In the genomic region with DNA sequence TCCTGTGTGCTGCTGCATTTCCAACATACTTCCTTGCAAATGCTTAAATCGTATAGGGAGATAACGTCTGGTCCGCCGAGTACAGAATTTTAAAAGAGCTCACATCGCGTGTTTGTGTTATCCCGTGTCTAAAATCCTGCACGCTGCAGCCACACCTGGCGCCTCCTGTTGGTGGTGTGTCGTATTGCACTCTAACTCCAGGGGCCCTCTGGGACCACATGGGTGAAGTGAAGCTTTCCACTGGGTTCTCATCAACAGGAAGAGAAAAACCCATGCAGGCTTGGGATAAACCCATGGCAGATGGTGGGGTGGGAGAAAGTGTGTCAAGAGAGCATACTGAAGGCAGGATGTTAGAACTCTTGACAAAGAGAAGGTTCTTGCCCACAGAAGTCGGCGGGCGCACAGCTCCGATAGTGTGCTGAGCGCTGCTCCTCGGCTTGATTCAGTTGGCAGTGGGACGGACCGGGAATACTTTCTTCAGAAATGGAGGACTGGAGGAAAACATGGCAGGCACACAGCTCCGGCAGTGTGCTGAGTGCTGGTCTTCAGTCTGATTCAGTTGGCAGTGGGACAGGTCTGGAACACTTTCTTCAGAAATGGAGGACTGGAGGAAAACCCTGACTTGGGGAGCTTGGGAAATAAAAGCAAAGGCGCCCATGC, we compare ENCODE assay signal across 8 mouse cellular contexts.
A peak's percentile ranks its signal among the peaks of the same experiment; 100 is the strongest.
DNase-seq lines count a peak whose midpoint lies in the region; ATAC-seq and TF ChIP-seq lines count a peak whose summit lies in the region.

No protein-coding gene starts in this region.

- peak; percentile 63 for TF ChIP-seq CTCF in liver, embryonic 14.5 days (IDR thresholded peaks at IDR 0.05; ENCODE audit: low read depth)

- ATAC-seq in liver, embryonic 14.5 days (ENCODE audit: insufficient read depth) = no peak
- no peak for ATAC-seq in liver, embryonic 12.5 days
- peak; percentile 62 for ATAC-seq in forebrain, embryonic 13.5 days
- ATAC-seq in midbrain, embryonic 16.5 days = peak; percentile 12; the same call in 1 of the 2 replicates

- H3K36me3 ChIP-seq in liver, embryonic 14.5 days (replicated peaks; ENCODE audit: control insufficient read depth, insufficient read depth, low read depth) = no peaks in the 10 kb centered on the region
- H3K36me3 ChIP-seq in liver, embryonic 12.5 days = no peaks in the 10 kb centered on the region
- no peaks in the 10 kb centered on the region for H3K36me3 ChIP-seq in forebrain, embryonic 13.5 days (ENCODE audit: poor library complexity, severe bottlenecking)
- H3K36me3 ChIP-seq in midbrain, embryonic 16.5 days (ENCODE audit: control insufficient read depth, insufficient read depth, low read length) = no peaks in the 10 kb centered on the region

- H3K4me3 ChIP-seq in liver, embryonic 14.5 days (ENCODE audit: insufficient read depth in 1 of 2, low read depth in 2 of 2, low read length in 2 of 2) = no peak overlapping the region
- H3K4me3 ChIP-seq in liver, embryonic 12.5 days = no peak overlapping the region
- no peak overlapping the region for H3K4me3 ChIP-seq in forebrain, embryonic 13.5 days
- H3K4me3 ChIP-seq in midbrain, embryonic 16.5 days (ENCODE audit: low read depth, low read length) = no peak overlapping the region

- no peak overlapping the region for H3K27ac ChIP-seq in liver, embryonic 14.5 days
- no peak overlapping the region for H3K27ac ChIP-seq in liver, embryonic 12.5 days
- peak overlapping the region; percentile 79 for H3K27ac ChIP-seq in forebrain, embryonic 13.5 days
- H3K27ac ChIP-seq in midbrain, embryonic 16.5 days (ENCODE audit: low read length) = peak overlapping the region; percentile 63

- H3K27me3 ChIP-seq in liver, embryonic 14.5 days (ENCODE audit: control insufficient read depth, insufficient read depth, low read length) = no peaks in the 10 kb centered on the region
- no peaks in the 10 kb centered on the region for H3K27me3 ChIP-seq in liver, embryonic 12.5 days (replicated peaks)
- H3K27me3 ChIP-seq in forebrain, embryonic 13.5 days = no peaks in the 10 kb centered on the region
- H3K27me3 ChIP-seq in midbrain, embryonic 16.5 days (ENCODE audit: control insufficient read depth, insufficient read depth, low read depth, low read length) = no peaks in the 10 kb centered on the region

- H3K4me2 ChIP-seq in liver, embryonic 14.5 days (ENCODE audit: low read depth) = no peak overlapping the region
- H3K4me2 ChIP-seq in liver, embryonic 12.5 days = no peak overlapping the region
- peak overlapping the region; percentile 21 for H3K4me2 ChIP-seq in forebrain, embryonic 13.5 days
- no peak overlapping the region for H3K4me2 ChIP-seq in midbrain, embryonic 16.5 days (ENCODE audit: low read length)

- no peaks in the 10 kb centered on the region for H3K9me3 ChIP-seq in liver, embryonic 14.5 days (ENCODE audit: control insufficient read depth, low read length)
- H3K9me3 ChIP-seq in liver, embryonic 12.5 days (replicated peaks) = no peaks in the 10 kb centered on the region
- H3K9me3 ChIP-seq in forebrain, embryonic 13.5 days (replicated peaks) = no peaks in the 10 kb centered on the region
- H3K9me3 ChIP-seq in midbrain, embryonic 16.5 days (replicated peaks; ENCODE audit: control insufficient read depth, low read length, poor library complexity, severe bottlenecking) = no peaks in the 10 kb centered on the region

- DNase-seq in liver, embryonic 14.5 days (ENCODE audit: low read depth in 3 of 3, low spot score in 3 of 3) = no peak
- DNase-seq in cerebellum, adult 11-12 months = peak; percentile 56
- no peak for DNase-seq in kidney, postnatal 25 days
- no peak for DNase-seq in layer of hippocampus, adult 9-11 months
- DNase-seq in frontal cortex, postnatal 14 days (ENCODE audit: low spot score in 2 of 2) = no peak

- no peaks in the 10 kb centered on the region for H3K4me1 ChIP-seq in liver, embryonic 14.5 days (replicated peaks; ENCODE audit: control insufficient read depth in 2 of 2, insufficient read depth in 2 of 2, low read length in 1 of 2)
- H3K4me1 ChIP-seq in liver, embryonic 12.5 days = no peaks in the 10 kb centered on the region
- H3K4me1 ChIP-seq in forebrain, embryonic 13.5 days = peaks cover 38% of the 10 kb centered on the region
- H3K4me1 ChIP-seq in midbrain, embryonic 16.5 days (ENCODE audit: control insufficient read depth, insufficient read depth, low read length) = peaks cover 27% of the 10 kb centered on the region

- no peak overlapping the region for H3K9ac ChIP-seq in liver, embryonic 14.5 days (replicated peaks)
- no peak overlapping the region for H3K9ac ChIP-seq in liver, embryonic 12.5 days
- H3K9ac ChIP-seq in forebrain, embryonic 13.5 days = 0 out of 2 replicates have a peak overlapping the region, but pooled peaks have one; percentile 34
- no peak overlapping the region for H3K9ac ChIP-seq in midbrain, embryonic 16.5 days (ENCODE audit: low read depth, low read length)

- 66% methylated on average over 20 of the region's 20 CpGs for WGBS in liver, embryonic 14.5 days (ENCODE audit: insufficient replicate concordance)
- 62% methylated on average over 20 of the region's 20 CpGs for WGBS in liver, embryonic 12.5 days (ENCODE audit: insufficient replicate concordance)
- WGBS in forebrain, embryonic 13.5 days = 76% methylated on average over 20 of the region's 20 CpGs
- 65% methylated on average over 20 of the region's 20 CpGs for WGBS in midbrain, embryonic 16.5 days

- TF ChIP-seq EP300 in liver, embryonic 14.5 days (IDR thresholded peaks at IDR 0.05; ENCODE audit: low read depth) = no peak

Comparison
In these comparisons a context has a peak if more than half of its experiments do, and no peak if none do; other contexts are left out.
1. ATAC-seq: peak in forebrain, embryonic 13.5 days (single experiment) and midbrain, embryonic 16.5 days (single experiment); none in liver, embryonic 14.5 days (single experiment) and liver, embryonic 12.5 days (single experiment).
2. H3K27ac ChIP-seq: peak in forebrain, embryonic 13.5 days (single experiment) and midbrain, embryonic 16.5 days (single experiment); none in liver, embryonic 14.5 days (single experiment) and liver, embryonic 12.5 days (single experiment).